Mouse (Mus musculus) brain, embryonic 14.5 days (tissue): ENCODE measurements around the gene Mark2. TPM values are rescaled to one million over a fixed set of nuclear protein-coding genes. Genes with fewer than 3 reads are reported as not detected.

Source experiments
- DNase-seq: peaks from one replicate; pipeline ENCODE4 v3.0.0-alpha.2; 2011; ENCODE audit warnings: low read depth
- CTCF ChIP-seq: fragments of 200-500 bp; IDR thresholded peaks from 2 replicates; pipeline ENCODE4 v1.5.1; 2012; ENCODE audit warnings: inconsistent platforms, mild to moderate bottlenecking, moderate library complexity, borderline replicate concordance; ENCODE audit not compliant: insufficient read depth, insufficient read length; ENCODE audit errors: extremely low read depth
- POLR2A ChIP-seq: fragments of 200-500 bp; IDR thresholded peaks from 2 replicates; pipeline ENCODE4 v1.6.1; 2012; ENCODE audit warnings: mild to moderate bottlenecking, inconsistent platforms, borderline replicate concordance; ENCODE audit not compliant: poor library complexity, insufficient read depth, insufficient read length, severe bottlenecking; ENCODE audit errors: extremely low read depth
- polyA plus RNA-seq: library from polyadenylated mRNA; depleted of rRNA; stranded (reverse); fragments of >200 nt; gene quantifications from 2 replicates; pipeline ENCODE4 v1.2.3, GENCODE M21; 2012

Mark2 gene
- polyA plus RNA-seq, 1 experiment = 98.0 TPM

GRCm38 (mm10) chr19:7289767-7290166, 51.9 kb downstream of the Mark2 start:
- no peak for TF ChIP-seq POLR2A
- no peak for TF ChIP-seq CTCF
- no peak for DNase-seq

DNA sequence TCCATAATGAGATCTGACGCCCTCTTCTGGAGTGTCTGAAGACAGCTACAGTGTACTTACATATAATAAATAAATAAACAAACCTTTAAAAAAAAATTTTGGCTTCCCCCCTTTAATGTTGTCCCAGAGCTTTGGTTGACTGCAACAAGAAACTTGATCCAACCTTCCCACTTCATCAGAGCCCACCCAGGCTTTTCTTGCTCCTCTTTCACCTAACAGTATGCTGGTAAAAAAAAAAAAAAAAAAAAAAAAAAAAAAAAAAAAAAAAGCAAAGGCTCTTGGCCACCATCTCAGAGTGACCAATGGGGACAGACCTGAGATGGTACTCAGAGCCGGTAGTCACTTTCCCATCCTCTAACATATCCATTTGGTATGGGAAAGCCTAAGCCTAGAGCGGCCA, 53.4 kb downstream of the Mark2 start:
- DNase-seq = no peak
- TF ChIP-seq CTCF (no peak), POLR2A (no peak)

- TF ChIP-seq CTCF (no peak), POLR2A (no peak)
- no peak for DNase-seq
Measured at GRCm38 (mm10) chr19:7286563-7287315, 54.9 kb downstream of the Mark2 start.

- DNase-seq = no peak
- TF ChIP-seq CTCF = no peak
- TF ChIP-seq POLR2A = no peak
Measured at GRCm38 (mm10) chr19:7280557-7281330, 60.9 kb downstream of the Mark2 start.

- no peak for TF ChIP-seq POLR2A
- peak; percentile 63; the same call in 1 of the 2 replicates for TF ChIP-seq CTCF
- DNase-seq = peak; percentile 69
Measured at GRCm38 (mm10) chr19:7279114-7279513, 62.5 kb downstream of the Mark2 start.

DNA sequence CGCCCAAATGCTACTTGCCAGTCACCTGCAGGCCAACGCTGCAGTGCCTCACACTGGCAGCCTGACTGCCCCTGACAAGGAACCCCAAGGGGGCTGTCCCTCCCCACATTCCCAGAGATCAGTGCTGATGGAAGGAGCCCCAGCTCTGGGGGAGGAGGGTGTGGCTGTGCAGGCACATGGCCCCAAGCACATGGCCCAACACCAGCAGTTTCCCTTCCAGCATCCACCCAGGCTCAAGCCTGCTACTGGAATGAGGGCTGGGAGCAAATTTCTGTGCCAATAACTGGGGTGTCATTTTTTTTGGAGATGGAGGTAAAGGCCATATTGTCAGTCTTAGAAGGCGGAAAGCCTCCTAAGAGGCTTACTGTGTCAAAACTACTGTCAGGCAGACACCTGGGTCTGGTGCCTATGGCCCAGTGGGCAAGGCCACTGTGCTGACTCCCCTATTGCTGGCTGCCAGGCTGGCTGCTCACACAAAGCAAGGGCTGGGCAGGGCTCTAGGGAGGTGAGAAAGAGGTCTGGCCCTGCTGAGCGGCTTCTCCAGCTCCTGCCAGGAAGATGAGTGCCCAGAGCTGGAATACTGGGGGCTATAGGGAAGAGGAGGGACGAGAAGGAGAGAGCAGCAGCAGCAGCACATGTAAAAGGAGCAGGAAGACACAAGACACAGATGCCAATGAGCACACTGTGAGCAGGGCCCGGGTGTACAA, 63.3 kb downstream of the Mark2 start:
- DNase-seq = no peak
- TF ChIP-seq CTCF (no peak), POLR2A (no peak)

GRCm38 (mm10) chr19:7276796-7277195, 64.9 kb downstream of the Mark2 start:
- TF ChIP-seq POLR2A = no peak
- peak; percentile 53 for DNase-seq

- no peak for TF ChIP-seq POLR2A
- DNase-seq = peak; percentile 71
Measured at GRCm38 (mm10) chr19:7276053-7276659, 65.5 kb downstream of the Mark2 start.

DNA sequence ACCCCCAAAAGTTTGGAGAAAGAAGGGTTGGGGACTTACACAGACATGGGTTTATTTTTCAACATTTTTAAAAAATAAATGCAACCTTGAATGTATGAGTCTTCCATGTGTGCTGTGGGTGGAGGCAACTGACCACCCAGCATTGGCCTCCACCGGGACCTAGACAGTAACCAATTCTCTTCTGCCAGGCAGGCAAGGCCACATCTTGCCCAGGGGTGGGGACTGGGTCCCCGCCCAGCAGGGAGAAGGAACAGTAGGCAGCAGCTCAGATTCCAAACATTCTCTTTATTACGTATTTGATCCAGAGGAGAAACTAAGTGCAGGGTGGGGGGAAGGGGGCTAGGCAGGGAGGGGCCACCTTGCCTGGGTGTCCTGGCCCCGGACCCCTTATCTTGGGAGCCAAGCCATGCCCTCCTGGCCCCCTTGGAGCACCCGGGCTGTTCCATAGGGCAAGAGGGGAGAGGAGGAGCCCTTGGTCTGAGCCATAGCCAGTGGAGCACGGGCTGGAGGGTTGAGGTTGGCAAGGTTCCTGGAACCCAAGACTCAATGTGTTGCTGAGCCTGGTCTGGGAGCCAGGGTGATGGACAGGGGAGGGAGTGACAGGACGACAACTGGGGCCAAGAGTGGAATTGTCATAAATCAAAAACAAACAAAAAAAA, 66.4 kb downstream of the Mark2 start:
- peak; percentile 70 for DNase-seq
- no peak for TF ChIP-seq CTCF
- TF ChIP-seq POLR2A = no peak

- peak; percentile 89 for DNase-seq
Measured at GRCm38 (mm10) chr19:7274326-7274990, 67.2 kb downstream of the Mark2 start.

DNA sequence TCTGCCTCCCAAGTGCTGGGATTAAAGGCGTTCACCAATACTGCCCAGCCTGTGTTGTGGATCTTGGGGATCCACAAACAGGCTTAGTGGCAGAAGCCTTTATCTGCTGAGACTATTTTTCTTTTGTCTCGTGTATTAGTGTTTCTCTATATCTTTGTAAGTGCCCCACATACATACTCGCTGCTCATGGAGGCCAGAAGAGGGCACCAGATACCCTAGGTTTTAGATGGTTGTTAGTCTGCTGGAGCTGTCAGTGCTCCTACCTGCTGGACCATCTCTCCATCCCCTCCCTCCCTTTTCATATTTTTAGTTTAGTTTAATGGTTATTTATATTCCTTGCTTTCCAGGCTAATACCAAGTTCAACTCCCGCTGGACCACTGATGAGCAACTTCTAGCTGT, 68.2 kb downstream of the Mark2 start:
- peak; percentile 60 for DNase-seq
- TF ChIP-seq CTCF = peak; percentile 30; the same call in 1 of the 2 replicates
- TF ChIP-seq POLR2A = no peak

More at GRCm38 (mm10) chr19:7274326-7274990, 67.2 kb downstream of the Mark2 start:
- no peak for TF ChIP-seq CTCF
- TF ChIP-seq POLR2A = no peak
